Mouse (Mus musculus) left cerebral cortex, adult 9 months (tissue): ENCODE results near the gene Ina.

ENCODE experiments used
- DNase-seq, 2 experiments: peaks; one replicate each; pipeline ENCODE4 v3.0.0; 2022; ENCODE audit warnings: low spot score in 2 of 2

Ina gene

DNA sequence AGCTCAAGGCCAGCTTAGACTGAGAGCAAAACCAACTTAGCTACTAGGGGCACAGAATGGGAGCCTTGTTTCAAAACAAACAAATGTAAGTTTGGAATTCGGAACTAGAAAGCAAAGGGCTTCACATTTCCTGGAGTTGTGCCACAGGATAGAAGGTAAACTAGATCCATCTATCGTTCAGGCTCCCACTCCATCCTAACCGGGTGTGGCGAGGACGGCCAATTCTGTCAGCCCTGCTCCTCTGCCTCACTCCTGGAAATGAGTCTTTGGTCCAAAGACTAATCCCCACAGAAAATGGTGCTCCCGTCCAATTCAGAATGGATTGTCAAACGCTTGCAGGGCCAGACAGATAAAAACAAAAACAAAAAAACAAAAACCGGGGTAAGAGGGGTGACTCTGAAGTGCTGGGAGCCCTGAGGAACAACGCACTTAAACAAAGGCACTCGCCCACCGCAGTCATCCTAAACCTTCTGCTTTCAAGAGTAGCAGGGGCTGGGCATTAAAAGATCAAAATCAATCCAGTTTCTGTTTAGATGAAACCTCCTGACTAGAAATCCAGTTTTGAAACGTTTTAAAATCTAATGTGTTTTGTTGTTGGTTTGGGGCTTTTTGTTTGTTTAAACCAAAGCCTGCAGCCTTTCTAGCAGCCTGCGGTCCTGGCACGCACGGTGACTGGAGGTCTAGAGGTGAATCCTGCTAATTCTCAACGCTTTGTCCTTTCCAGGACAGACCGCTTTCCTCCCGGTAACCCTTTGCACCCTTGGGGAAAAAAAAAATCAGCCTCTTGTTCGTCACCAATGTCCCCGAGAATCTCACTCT, 949 bp upstream of the Ina start:
- DNase-seq, result no peak

DNA sequence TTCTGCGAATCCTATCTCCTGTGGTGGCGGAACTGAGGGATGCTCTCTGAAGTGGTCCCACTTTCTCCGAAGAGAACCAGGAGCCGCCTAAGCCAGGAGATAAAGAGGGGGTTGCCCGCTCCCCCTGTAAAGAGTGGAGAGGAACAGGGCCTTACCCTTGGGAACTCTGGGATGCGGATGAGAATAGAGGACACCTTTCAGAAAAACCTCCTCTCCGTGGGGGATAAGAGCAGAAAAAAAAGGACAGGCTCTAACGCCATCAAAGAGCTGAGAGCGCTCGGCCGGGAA, 395 bp upstream of the Ina start:
- no peak for DNase-seq

GRCm38 (mm10) chr19:47015396-47015795, 898 bp downstream of the Ina start:
- no peak for DNase-seq

DNA sequence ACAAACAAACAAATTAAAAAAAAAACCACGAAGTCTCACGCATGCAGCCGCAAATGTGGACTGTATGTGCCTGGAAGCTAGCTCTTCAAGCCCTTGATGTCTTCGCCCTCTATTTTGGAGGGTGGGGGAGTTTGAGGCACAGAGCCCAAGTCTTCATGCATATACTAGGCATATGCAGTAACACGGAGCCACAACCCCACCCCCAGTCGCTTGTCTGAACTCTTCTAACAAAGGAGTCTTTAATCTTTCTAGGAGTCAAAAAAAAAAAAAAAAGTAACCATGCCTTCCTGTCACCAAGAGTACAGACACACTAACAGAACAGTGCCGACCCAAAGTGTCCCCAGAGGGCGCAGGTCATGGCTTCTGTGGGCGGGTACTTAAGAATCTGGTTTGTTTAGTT, 1.5 kb downstream of the Ina start:
- no peak for DNase-seq

DNA sequence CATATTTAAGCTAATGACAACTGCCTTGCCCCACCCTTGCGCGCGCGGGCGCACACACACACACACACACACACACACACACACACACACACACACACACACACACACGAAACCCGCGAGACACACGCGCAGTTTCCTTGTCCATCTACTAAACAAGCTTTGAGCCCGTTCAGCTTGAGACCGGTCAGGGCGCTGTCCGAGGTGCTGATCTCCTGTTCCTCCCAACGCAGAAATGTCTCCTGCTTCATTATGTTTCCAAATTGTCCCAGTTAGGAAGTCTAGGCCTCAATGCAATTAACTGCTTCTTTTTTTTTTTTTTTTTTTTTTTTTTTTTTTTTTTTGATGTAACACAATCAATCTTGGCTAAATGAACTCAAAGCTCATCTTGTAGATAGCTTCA, 2.0 kb downstream of the Ina start:
- DNase-seq, result no peak

GRCm38 (mm10) chr19:47017831-47018230, 3.3 kb downstream of the Ina start:
- DNase-seq, result no peak

- DNase-seq, result no peak
Observed at GRCm38 (mm10) chr19:47018330-47018729, 3.8 kb downstream of the Ina start.

- no peak for DNase-seq
Observed at GRCm38 (mm10) chr19:47019326-47019725, 4.8 kb downstream of the Ina start.

DNA sequence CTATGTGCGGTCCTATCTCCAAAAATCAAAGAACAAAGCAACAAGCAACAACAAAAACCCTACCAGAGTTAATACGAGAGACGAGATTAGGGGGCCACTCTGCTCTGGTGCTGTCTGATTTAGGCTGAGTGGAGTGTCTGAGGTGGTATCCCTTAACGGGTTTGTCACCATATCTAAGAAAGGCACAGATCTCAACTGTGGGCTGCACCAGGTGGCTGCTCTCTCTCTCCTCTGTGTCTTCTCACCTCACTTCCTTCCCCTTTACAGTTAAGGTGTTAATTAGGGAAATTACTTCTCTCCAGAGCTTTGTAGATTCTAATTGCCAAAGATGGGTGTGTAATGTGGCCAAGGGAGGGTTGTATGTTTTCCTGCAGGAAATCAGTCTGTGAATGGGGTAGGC, 8.2 kb downstream of the Ina start:
- DNase-seq, result no peak

DNA sequence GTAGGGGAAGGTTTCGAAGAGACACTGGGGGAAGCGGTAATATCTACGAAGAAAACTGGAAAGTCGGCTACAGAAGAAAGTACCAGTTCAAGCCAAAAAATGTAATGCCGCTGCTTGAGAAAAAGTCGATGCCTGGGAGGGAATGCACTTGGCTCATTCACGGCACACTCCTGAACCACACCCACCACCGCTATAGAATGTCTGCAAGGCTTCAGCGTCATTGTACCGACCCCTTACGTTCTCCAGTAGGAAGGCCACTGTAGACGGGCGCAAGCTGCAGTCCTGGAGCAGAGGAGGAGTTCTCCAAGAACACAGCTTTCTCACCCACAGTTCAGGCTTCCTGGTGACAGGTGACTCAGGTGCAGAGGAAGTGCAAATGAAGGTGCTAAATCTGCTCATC, 9.0 kb downstream of the Ina start:
- no peak for DNase-seq

DNA sequence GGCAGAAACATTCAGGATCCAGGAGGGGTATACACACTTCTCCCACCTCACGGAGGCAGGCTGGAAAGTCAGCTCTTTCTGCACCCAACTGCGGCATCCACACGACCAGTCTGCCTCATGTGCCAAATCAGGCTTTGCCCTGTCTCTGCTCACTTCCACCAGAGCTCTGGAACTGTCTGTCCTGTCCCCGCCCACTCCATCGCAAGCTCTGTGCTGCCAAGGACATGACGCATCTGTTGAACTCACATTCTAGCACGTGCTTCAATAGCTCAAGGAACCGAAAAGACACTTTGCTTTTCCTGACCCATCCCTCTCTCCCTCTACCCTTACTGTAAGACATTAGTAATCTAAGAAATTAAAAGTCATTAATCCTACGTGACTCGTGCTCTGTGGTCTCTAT, 10.5 kb downstream of the Ina start:
- peak; percentile 35 to 59 for DNase-seq

DNA sequence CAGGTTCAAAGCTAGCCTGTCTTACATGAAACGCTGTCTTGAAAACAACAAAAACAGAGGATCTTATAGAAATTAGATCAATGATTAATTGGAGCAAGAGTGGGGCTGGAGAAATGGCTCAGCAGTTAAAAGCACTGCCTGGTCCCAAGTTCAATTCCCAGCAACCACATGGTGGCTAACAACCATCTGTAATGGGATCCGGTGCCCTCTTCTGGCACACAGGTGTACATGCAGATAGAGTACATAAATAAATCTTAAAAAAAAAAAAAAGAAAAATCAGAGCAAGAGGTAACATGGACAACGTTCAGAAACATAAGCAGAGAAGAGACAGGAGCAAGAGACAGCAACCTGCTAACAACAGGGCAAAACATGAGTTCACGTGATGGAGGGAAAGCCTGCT, 12.0 kb downstream of the Ina start:
- DNase-seq, result no peak

- DNase-seq, result no peak
Observed at GRCm38 (mm10) chr19:47029796-47030195, 15.3 kb downstream of the Ina start.

DNA sequence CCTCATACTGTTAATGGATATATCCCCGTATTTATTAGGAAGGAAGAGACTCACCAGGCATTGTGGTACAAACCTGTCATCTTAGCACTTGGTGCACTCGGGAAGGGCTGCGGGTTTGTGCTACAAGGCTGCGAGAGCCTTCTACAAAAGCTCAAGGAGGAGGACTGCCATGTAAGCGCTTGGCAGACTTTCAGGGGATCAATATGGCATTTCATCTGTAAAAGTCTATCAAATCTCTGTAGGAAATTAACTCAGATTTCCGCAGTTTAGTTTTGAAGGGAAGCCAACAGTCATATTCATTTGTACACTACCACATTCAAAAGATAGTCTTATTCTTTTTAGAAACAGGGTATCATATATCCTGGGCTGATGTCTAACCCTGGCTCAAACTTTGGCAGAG, 17.3 kb downstream of the Ina start:
- no peak for DNase-seq

DNA sequence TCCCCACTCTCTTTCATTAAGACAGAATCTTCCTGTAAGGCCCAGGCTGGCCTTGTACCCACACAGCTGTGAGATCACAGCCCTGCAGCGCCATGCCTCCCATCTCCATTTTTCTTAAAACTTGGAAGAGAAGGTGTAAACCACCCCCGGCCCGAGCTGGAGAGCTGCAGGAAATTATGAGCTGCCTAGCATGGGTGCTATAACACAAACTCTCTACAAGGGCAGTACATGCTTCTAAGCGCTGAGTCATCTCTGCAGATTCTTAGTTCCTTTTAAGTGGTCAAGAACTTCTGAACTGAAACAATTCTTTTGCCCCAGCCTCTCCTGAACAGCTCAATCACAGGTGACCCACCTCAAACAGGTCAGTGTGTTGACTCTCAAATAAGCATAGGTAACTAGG, 20.4 kb downstream of the Ina start:
- peak in 1 of 2 experiments; percentile 77 for DNase-seq

GRCm38 (mm10) chr19:47036596-47036995, 22.1 kb downstream of the Ina start:
- DNase-seq, result no peak

DNA sequence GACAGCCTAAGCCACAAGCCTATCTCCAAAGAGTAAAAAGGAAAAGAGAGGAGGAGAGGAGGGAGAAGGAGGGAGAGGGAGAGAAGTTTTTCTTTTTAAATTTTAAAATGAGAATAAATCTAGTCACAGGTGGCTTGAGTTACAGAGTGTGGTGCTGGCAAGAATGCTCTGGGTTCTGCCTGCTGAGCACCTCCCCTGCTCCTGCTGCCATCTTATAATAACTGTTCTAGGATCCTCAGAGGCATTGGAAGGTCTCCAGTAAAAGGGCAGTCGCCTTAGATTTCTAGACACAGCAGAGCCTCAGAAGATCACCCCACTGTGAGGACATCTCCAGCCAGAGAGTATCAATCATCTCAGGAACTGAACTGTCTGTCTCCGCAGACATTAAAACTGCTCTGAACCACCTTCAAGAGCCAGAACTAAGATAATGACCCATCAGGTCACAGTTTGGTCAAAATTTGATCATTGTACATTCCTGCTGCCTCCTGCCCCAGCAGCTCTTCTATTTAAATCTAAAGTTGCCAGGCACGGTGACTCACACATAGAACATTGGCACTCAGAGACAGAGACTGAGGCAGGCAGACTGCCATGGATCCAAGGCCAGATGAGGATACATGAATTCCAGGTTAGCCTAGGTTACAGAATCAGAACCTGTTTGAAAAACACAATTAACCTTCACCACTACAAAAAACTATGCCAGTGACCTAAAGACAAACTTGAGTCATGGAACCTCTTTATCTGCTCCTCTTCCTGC, 26.4 kb downstream of the Ina start:
- no peak for DNase-seq

- DNase-seq, result no peak
Observed at GRCm38 (mm10) chr19:47043608-47044007, 29.1 kb downstream of the Ina start.

- DNase-seq, result no peak
Observed at GRCm38 (mm10) chr19:47046343-47046742, 31.8 kb downstream of the Ina start.

- DNase-seq, result no peak
Observed at GRCm38 (mm10) chr19:47047236-47047833, 32.8 kb downstream of the Ina start.

DNA sequence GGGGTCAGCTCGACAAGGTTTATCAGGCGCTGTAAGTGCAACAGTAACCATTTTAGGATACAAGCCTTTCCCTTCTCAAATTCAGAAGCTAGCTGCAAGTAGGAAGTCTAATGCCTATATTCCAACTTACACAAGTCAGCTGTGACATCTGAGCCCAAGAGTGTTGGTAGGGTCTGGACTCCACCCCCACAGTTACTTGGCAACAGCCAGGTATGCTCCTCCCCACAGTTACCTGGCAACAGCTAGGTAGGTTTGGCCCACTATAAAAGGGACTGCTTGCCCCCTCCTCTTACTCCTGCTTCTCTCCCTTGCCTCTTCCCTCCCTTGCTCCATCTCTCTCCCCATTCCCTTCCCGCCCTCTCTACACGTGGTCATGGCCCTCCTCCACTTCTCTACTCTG, 34.6 kb downstream of the Ina start:
- no peak for DNase-seq

GRCm38 (mm10) chr19:47049840-47050239, 35.3 kb downstream of the Ina start:
- no peak for DNase-seq
